Mouse (Mus musculus) heart, adult 2 months (tissue): Measurements from ENCODE around the gene Pemt.

Source experiments
- CTCF ChIP-seq: fragments of 200-600 bp; IDR thresholded peaks from 2 replicates; pipeline ENCODE4 v1.8.1; 2022; ENCODE audit warnings: antibody characterized with exemption, mild to moderate bottlenecking, moderate library complexity
- EP300 ChIP-seq: fragments of 200-500 bp; IDR thresholded peaks from 2 replicates; pipeline ENCODE4 v1.6.1; 2011; ENCODE audit warnings: low read depth, low read length, control low read depth; ENCODE audit not compliant: insufficient read depth
- POLR2A ChIP-seq: fragments of 200-500 bp; IDR thresholded peaks from 2 replicates; pipeline ENCODE4 v1.6.1; 2011; ENCODE audit warnings: mild to moderate bottlenecking, low read depth, low read length, control low read depth; ENCODE audit not compliant: insufficient read depth

- no peak for TF ChIP-seq EP300
- TF ChIP-seq CTCF = no peak
- no peak for TF ChIP-seq POLR2A
These were observed 41.6 kb downstream of the Pemt start for GRCm38 (mm10) chr11:60004716-60005115.
